Mouse (Mus musculus): ENCODE measurements around the gene Selenom. TPM values are rescaled to one million over a fixed set of nuclear protein-coding genes. Genes with fewer than 3 reads are reported as not detected.

Selenom gene
- polyA plus RNA-seq, 1 experiment from 2014 or later = 52.0 TPM

DNA sequence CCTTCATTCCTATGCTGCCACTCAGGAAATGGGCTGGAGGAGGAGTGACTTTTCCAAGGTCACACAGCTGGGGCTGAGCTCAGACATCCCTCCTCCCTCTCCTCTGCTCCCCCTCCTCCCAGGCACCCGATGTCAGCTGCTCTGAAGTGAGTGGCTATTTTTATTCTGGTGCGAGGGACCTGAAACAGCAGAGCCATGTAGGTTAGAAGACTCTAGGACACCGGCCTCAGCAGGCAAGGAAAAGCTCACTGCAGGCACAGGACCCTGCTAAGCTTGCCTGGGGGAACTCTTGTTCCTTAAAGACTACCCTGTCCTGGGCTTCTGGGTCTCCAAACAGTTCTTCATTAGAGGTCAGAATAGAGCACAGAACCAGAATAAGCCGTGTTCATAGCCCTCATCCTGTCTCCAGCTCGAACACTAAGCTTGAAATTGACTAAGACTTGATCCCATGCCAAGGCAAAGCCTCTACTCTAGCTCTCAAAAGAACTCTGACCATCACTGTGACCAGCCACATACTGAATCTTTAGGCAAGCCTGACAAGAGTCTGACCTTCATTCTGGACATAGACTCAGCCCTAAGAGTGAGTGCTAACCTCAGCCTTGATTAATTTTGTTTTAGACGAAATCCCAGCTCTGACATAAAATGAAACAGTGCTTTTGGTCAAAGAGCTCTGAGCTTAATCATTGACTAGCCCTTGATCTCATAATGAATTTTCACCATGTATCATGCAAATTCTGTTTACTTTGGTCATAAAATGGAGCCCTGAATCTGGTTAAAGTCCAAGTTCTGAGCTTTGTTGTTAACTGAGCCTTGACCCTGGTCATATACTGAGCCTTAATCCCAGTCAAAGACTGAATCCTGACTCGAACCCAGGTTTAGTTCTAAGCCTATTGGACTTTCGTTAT lies 5.1 kb upstream of the Selenom start:
- Histone ChIP-seq H3K4me1 (replicated peaks; ENCODE audit: control insufficient read depth, insufficient read depth, low read length) (peaks cover 7% of the 10 kb centered on the region; the same call in 1 of the 2 replicates), H3K9ac (replicated peaks; ENCODE audit: low read depth, low read length) (no peak overlapping the region), H3K4me3 (replicated peaks; ENCODE audit: low read length) (no peak overlapping the region), H3K36me3 (ENCODE audit: control insufficient read depth, insufficient read depth) (no peaks in the 10 kb centered on the region), H3K4me2 (ENCODE audit: low read length) (no peak overlapping the region), H3K27ac (ENCODE audit: low read length) (no peak overlapping the region), H3K27me3 (replicated peaks; ENCODE audit: control insufficient read depth, insufficient read depth, low read length) (no peaks in the 10 kb centered on the region), H3K9me3 (ENCODE audit: control insufficient read depth, low read length) (no peaks in the 10 kb centered on the region)
- ATAC-seq = no peak
- WGBS = 75% methylated on average over 8 of the region's 8 CpGs

- Histone ChIP-seq H3K9ac (replicated peaks; ENCODE audit: low read depth, low read length) (no peak overlapping the region), H3K9me3 (ENCODE audit: control insufficient read depth, low read length) (no peaks in the 10 kb centered on the region), H3K4me1 (replicated peaks; ENCODE audit: control insufficient read depth, insufficient read depth, low read length) (peaks cover 10% of the 10 kb centered on the region), H3K4me3 (replicated peaks; ENCODE audit: low read length) (no peak overlapping the region), H3K27ac (ENCODE audit: low read length) (no peak overlapping the region), H3K4me2 (ENCODE audit: low read length) (no peak overlapping the region), H3K36me3 (ENCODE audit: control insufficient read depth, insufficient read depth) (no peaks in the 10 kb centered on the region), H3K27me3 (replicated peaks; ENCODE audit: control insufficient read depth, insufficient read depth, low read length) (peaks cover 1% of the 10 kb centered on the region; the same call in 1 of the 2 replicates)
- ATAC-seq = no peak
- 87% methylated on average over 2 of the region's 2 CpGs for WGBS
Observed at GRCm38 (mm10) chr11:3510321-3510720, 4.2 kb upstream of the Selenom start.

- H3K27me3 ChIP-seq (replicated peaks; ENCODE audit: control insufficient read depth, insufficient read depth, low read length) = peaks cover 10% of the 10 kb centered on the region; the same call in 1 of the 2 replicates
- H3K27ac ChIP-seq (ENCODE audit: low read length) = no peak overlapping the region
- no peak overlapping the region for H3K4me3 ChIP-seq (replicated peaks; ENCODE audit: low read length)
- no peak for ATAC-seq
- peaks cover 23% of the 10 kb centered on the region for H3K4me1 ChIP-seq (replicated peaks; ENCODE audit: control insufficient read depth, insufficient read depth, low read length)
- no peak overlapping the region for H3K9ac ChIP-seq (replicated peaks; ENCODE audit: low read depth, low read length)
- 80% methylated on average over 6 of the region's 6 CpGs for WGBS
- no peaks in the 10 kb centered on the region for H3K36me3 ChIP-seq (ENCODE audit: control insufficient read depth, insufficient read depth)
- H3K4me2 ChIP-seq (ENCODE audit: low read length) = no peak overlapping the region
- H3K9me3 ChIP-seq (ENCODE audit: control insufficient read depth, low read length) = no peaks in the 10 kb centered on the region
Observed at GRCm38 (mm10) chr11:3513291-3513690, 1.2 kb upstream of the Selenom start.

DNA sequence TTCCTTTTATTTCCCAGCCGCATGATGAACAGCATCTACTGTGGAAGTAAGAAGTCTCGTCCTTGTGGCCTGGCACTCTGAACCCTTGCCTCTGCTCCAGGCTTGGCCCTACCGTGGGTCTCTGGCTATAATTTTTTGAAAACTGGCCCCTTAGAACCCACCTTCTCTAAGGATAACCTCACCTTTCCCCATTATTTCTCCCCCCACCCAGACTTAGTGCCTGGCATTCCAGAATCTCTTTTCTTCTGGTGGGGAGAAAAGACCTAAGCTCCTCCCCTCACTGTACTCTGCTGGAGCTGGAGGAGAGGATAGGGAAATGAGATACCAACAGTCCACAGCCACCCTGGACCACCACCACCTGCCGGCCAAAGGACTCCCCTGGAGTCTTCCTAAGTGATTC lies 732 bp downstream of the Selenom start:
- Histone ChIP-seq H3K27me3 (replicated peaks; ENCODE audit: control insufficient read depth, insufficient read depth, low read length) (peaks cover 10% of the 10 kb centered on the region; the same call in 1 of the 2 replicates), H3K9me3 (ENCODE audit: control insufficient read depth, low read length) (no peaks in the 10 kb centered on the region), H3K36me3 (ENCODE audit: control insufficient read depth, insufficient read depth) (no peaks in the 10 kb centered on the region), H3K27ac (ENCODE audit: low read length) (no peak overlapping the region), H3K4me3 (replicated peaks; ENCODE audit: low read length) (peak overlapping the region; percentile 52), H3K4me2 (ENCODE audit: low read length) (peak overlapping the region; percentile 66), H3K4me1 (replicated peaks; ENCODE audit: control insufficient read depth, insufficient read depth, low read length) (peaks cover 23% of the 10 kb centered on the region), H3K9ac (replicated peaks; ENCODE audit: low read depth, low read length) (peak overlapping the region; percentile 59)
- ATAC-seq = 0 out of 2 replicates have a peak, but pooled peaks have one; percentile 10
- WGBS = 19% methylated on average over 4 of the region's 4 CpGs

DNA sequence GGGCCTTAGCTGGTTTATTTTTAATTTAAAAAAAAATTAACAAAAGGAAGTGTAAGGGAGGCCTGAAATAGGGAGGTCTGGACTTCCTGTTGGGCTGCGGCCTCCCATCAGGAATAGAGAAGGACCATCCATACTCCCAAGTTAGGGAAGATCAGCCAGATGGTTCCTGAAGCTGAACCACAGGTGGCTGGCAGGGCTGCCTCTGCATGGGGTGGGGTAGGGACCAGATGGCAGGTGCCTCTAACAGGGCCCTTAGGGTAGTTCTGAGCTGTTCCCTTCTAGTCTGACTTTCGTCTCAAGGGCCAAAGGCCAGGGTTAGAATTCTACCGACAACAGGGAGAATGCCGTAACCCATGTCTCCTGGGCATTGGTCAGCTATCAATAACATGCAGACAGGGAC lies 1.2 kb downstream of the Selenom start:
- no peak overlapping the region; the same call in 1 of the 2 replicates for H3K4me2 ChIP-seq (ENCODE audit: low read length)
- no peak overlapping the region for H3K27ac ChIP-seq (ENCODE audit: low read length)
- H3K36me3 ChIP-seq (ENCODE audit: control insufficient read depth, insufficient read depth) = no peaks in the 10 kb centered on the region
- H3K4me3 ChIP-seq (replicated peaks; ENCODE audit: low read length) = no peak overlapping the region; the same call in 1 of the 2 replicates
- H3K27me3 ChIP-seq (replicated peaks; ENCODE audit: control insufficient read depth, insufficient read depth, low read length) = peaks cover 10% of the 10 kb centered on the region; the same call in 1 of the 2 replicates
- no peak overlapping the region for H3K9ac ChIP-seq (replicated peaks; ENCODE audit: low read depth, low read length)
- H3K9me3 ChIP-seq (ENCODE audit: control insufficient read depth, low read length) = no peaks in the 10 kb centered on the region
- H3K4me1 ChIP-seq (replicated peaks; ENCODE audit: control insufficient read depth, insufficient read depth, low read length) = peaks cover 23% of the 10 kb centered on the region
- 77% methylated on average over 4 of the region's 4 CpGs for WGBS
- ATAC-seq = no peak

DNA sequence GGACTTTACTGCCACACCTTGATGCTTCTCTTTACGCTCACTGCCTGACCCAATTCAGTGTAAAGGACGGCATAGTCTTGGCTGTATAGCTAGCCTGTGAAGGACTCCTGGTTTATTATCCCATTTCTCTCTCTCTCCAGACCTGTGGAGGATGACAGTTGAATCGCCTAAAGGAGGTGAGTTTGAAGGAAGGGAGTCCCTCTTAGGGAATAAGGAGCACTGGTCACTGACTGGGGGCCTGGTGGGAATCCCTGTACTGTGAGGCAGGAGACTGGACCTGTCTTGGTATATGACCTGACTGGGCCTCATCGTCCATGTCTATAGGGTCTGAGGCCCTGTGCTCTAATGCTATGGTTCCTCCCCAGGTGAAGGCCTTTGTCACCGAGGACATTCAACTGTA lies 1.6 kb downstream of the Selenom start:
- Histone ChIP-seq H3K36me3 (ENCODE audit: control insufficient read depth, insufficient read depth) (no peaks in the 10 kb centered on the region), H3K9me3 (ENCODE audit: control insufficient read depth, low read length) (no peaks in the 10 kb centered on the region), H3K9ac (replicated peaks; ENCODE audit: low read depth, low read length) (no peak overlapping the region), H3K4me3 (replicated peaks; ENCODE audit: low read length) (no peak overlapping the region), H3K27me3 (replicated peaks; ENCODE audit: control insufficient read depth, insufficient read depth, low read length) (peaks cover 10% of the 10 kb centered on the region; the same call in 1 of the 2 replicates), H3K4me1 (replicated peaks; ENCODE audit: control insufficient read depth, insufficient read depth, low read length) (peaks cover 23% of the 10 kb centered on the region), H3K4me2 (ENCODE audit: low read length) (no peak overlapping the region), H3K27ac (ENCODE audit: low read length) (no peak overlapping the region)
- no peak for ATAC-seq
- 83% methylated on average over 5 of the region's 5 CpGs for WGBS

DNA sequence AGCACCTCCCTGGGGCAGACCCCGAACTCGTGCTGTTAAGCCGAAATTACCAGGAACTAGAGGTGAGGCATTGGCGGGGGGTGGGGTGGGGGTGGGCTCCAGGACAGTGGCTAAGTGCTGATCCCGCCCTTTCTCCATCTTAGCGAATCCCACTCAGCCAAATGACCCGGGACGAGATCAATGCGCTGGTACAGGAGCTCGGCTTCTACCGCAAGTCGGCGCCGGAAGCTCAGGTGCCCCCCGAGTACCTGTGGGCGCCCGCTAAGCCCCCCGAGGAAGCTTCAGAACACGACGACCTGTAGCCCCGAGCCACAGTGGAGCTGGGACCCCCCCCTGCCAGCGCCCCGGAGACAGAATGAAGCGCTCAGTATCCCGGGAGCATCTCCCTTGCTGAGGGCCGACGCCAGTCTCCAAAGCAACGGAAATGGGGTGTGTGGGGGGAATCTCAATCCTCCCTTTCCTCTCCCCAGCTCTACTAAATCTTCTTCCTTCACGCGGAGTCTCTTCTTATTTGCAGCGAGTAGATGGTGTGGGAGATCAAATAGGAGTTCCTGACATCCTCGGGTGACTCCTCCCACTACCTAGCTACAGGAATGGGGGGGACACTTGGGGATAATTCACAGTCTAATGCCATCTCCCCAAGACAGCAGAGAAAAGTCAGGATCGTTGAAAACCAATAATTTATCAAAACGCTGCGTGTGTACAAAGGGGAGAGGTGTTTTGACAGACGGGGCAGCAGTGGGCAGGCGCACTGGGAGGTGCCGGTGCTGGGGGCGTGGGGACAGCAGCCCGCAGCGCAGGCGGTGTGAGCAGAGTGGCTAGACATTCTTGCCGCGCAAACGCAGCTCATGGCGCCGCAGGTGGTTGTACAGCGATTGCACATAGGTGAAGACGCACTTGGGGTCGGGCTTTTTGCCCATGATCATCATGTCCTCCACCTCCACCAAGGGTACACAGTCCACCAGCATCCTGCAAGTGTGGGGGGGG lies 2.7 kb downstream of the Selenom start:
- 1% methylated on average over 49 of the region's 50 CpGs for WGBS
- peak overlapping the region; percentile 67 for H3K4me2 ChIP-seq (ENCODE audit: low read length)
- no peak overlapping the region for H3K27ac ChIP-seq (ENCODE audit: low read length)
- H3K4me3 ChIP-seq (replicated peaks; ENCODE audit: low read length) = peak overlapping the region; percentile 37
- ATAC-seq = peak; percentile 38
- peak overlapping the region; percentile 38 for H3K9ac ChIP-seq (replicated peaks; ENCODE audit: low read depth, low read length)
- H3K9me3 ChIP-seq (ENCODE audit: control insufficient read depth, low read length) = no peaks in the 10 kb centered on the region
- H3K4me1 ChIP-seq (replicated peaks; ENCODE audit: control insufficient read depth, insufficient read depth, low read length) = peaks cover 23% of the 10 kb centered on the region
- H3K27me3 ChIP-seq (replicated peaks; ENCODE audit: control insufficient read depth, insufficient read depth, low read length) = peaks cover 10% of the 10 kb centered on the region; the same call in 1 of the 2 replicates
- no peaks in the 10 kb centered on the region for H3K36me3 ChIP-seq (ENCODE audit: control insufficient read depth, insufficient read depth)

DNA sequence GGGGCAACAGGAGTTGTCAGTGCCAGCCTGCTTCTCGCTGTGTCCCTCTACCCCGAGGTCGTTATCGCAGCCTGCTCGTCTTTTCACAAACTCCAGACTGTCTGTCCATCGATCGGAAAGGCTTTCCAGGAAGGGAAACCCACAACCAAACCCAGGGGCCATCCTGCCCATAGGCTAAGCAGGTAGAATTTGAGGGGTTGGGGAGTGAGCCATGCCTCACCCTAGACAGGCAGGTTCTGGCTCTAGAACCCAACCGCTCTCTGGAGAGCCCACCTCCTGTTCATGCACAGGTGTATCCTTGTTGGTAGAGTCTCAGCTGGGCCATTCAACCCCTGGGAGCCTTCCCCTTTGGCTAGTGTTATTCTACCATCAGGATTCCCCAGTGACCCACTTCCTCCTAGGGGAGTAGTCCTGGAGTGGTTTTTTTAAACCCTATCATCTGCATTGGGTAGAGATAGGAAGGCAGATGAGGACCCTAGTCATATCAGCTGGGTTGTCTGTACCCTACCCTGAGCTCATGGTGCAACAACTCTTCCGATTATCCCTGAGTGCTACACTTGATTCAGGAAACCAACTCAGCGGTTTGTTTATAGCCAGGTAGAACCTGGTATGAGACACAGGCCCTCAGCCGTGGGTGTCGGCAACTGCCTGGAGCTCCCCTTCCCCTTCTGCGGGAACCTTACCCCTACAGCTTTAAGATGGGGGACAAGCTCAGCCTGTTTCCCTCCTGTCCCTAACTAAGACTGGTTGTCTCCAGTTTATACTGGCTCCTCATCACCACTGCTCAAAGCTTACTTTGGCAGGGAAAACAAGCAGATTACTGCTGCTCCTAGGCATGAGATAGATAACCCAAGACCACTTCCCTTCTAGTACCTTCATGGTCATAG lies 3.6 kb downstream of the Selenom start:
- H3K9ac ChIP-seq (replicated peaks; ENCODE audit: low read depth, low read length) = peak overlapping the region; percentile 38; the same call in 1 of the 2 replicates
- peak overlapping the region; percentile 37 for H3K4me3 ChIP-seq (replicated peaks; ENCODE audit: low read length)
- peaks cover 23% of the 10 kb centered on the region for H3K4me1 ChIP-seq (replicated peaks; ENCODE audit: control insufficient read depth, insufficient read depth, low read length)
- peaks cover 10% of the 10 kb centered on the region; the same call in 1 of the 2 replicates for H3K27me3 ChIP-seq (replicated peaks; ENCODE audit: control insufficient read depth, insufficient read depth, low read length)
- H3K36me3 ChIP-seq (ENCODE audit: control insufficient read depth, insufficient read depth) = no peaks in the 10 kb centered on the region
- peak overlapping the region; percentile 67 for H3K4me2 ChIP-seq (ENCODE audit: low read length)
- WGBS = 57% methylated on average over 13 of the region's 13 CpGs
- no peak overlapping the region for H3K27ac ChIP-seq (ENCODE audit: low read length)
- no peak for ATAC-seq
- H3K9me3 ChIP-seq (ENCODE audit: control insufficient read depth, low read length) = no peaks in the 10 kb centered on the region

All from forebrain, embryonic 16.5 days (tissue).